In genomic region chr14:26637025-26637850, GRCm38 (mm10) we compare ENCODE assay signal across 7 mouse cellular contexts. TPM values are rescaled to one million over a fixed set of nuclear protein-coding genes. Genes with fewer than 3 reads are reported as not detected.
DNase-seq lines count a peak whose midpoint lies in the region; ATAC-seq and TF ChIP-seq lines count a peak whose summit lies in the region.

No protein-coding gene starts in this region.

- peak overlapping the region; percentile 74 for H3K4me2 ChIP-seq in embryonic facial prominence, embryonic 12.5 days (replicated peaks)
- H3K4me2 ChIP-seq in liver, embryonic 11.5 days = peak overlapping the region; percentile 67

- peak overlapping the region; percentile 91 to 97 for H3K4me3 ChIP-seq in ES-E14 (ENCODE audit: insufficient read depth in 1 of 2, low read depth in 1 of 2, low read length in 2 of 2, poor library complexity in 1 of 2, severe bottlenecking in 1 of 2)
- peak overlapping the region; percentile 82 for H3K4me3 ChIP-seq in embryonic facial prominence, embryonic 12.5 days
- H3K4me3 ChIP-seq in liver, embryonic 11.5 days (ENCODE audit: low read depth, low read length) = peak overlapping the region; percentile 77

- ATAC-seq in embryonic facial prominence, embryonic 12.5 days (ENCODE audit: insufficient number of reproducible peaks, insufficient read depth, low FRiP score, low TSS enrichment) = no peak
- ATAC-seq in liver, embryonic 11.5 days (replicated peaks; ENCODE audit: low FRiP score) = peak; percentile 18; the same call in 1 of the 2 replicates

- H3K27me3 ChIP-seq in embryonic facial prominence, embryonic 12.5 days = no peaks in the 10 kb centered on the region
- no peaks in the 10 kb centered on the region for H3K27me3 ChIP-seq in liver, embryonic 11.5 days (replicated peaks; ENCODE audit: control insufficient read depth, insufficient read depth, low read length)

- H3K27ac ChIP-seq in ES-E14 (ENCODE audit: insufficient read depth, low read depth, low read length, poor library complexity, severe bottlenecking) = no peak overlapping the region; the same call in 1 of the 2 replicates
- H3K27ac ChIP-seq in embryonic facial prominence, embryonic 12.5 days = peak overlapping the region; percentile 95
- H3K27ac ChIP-seq in liver, embryonic 11.5 days (ENCODE audit: low read depth, low read length) = peak overlapping the region; percentile 88

- H3K9ac ChIP-seq in ES-E14 (ENCODE audit: insufficient read depth, low read depth, low read length, poor library complexity, severe bottlenecking) = peak overlapping the region; percentile 63; the same call in 1 of the 2 replicates
- peak overlapping the region; percentile 86 for H3K9ac ChIP-seq in embryonic facial prominence, embryonic 12.5 days
- H3K9ac ChIP-seq in liver, embryonic 11.5 days (ENCODE audit: low read depth, low read length) = peak overlapping the region; percentile 73

- no peaks in the 10 kb centered on the region for H3K9me3 ChIP-seq in ES-E14 (ENCODE audit: control insufficient read depth, insufficient read depth, low read depth, low read length)
- H3K9me3 ChIP-seq in embryonic facial prominence, embryonic 12.5 days = no peaks in the 10 kb centered on the region
- H3K9me3 ChIP-seq in liver, embryonic 11.5 days (ENCODE audit: control insufficient read depth, low read length) = no peaks in the 10 kb centered on the region

- H3K36me3 ChIP-seq in ES-E14 (ENCODE audit: control insufficient read depth, insufficient read depth, low read length, poor library complexity, severe bottlenecking) = no peaks in the 10 kb centered on the region
- H3K36me3 ChIP-seq in embryonic facial prominence, embryonic 12.5 days = peaks cover 8% of the 10 kb centered on the region; the same call in 1 of the 2 replicates
- H3K36me3 ChIP-seq in liver, embryonic 11.5 days (ENCODE audit: control insufficient read depth, insufficient read depth, low read length) = no peaks in the 10 kb centered on the region

- in situ Hi-C loops in ES-E14 (cut with MboI; ENCODE audit: low sequenced_read_pairs in 2 of 2, unreplicated experiment in 2 of 2) = no loop called here

- peaks cover 0 to 2% of the 10 kb centered on the region in 2 experiments; a peak in 1 of 4 replicates for H3K4me1 ChIP-seq in ES-E14 (ENCODE audit: control insufficient read depth in 2 of 2, insufficient read depth in 2 of 2, low read length in 2 of 2, poor library complexity in 1 of 2)
- H3K4me1 ChIP-seq in embryonic facial prominence, embryonic 12.5 days = peaks cover 10% of the 10 kb centered on the region; the same call in 1 of the 2 replicates
- H3K4me1 ChIP-seq in liver, embryonic 11.5 days (replicated peaks; ENCODE audit: control insufficient read depth, insufficient read depth, low read length) = peaks cover 8% of the 10 kb centered on the region; the same call in 1 of the 2 replicates

- DNase-seq in A20 (ENCODE audit: low read depth, low spot score) (peak; percentile 42), ES-E14 (ENCODE audit: low read depth, low spot score) (no peak)
- DNase-seq in heart, adult 8-10 months (ENCODE audit: low spot score) = peak; percentile 55
- DNase-seq in kidney, adult 9 months = peak; percentile 80
- no peak for DNase-seq in liver, embryonic 11.5 days (ENCODE audit: low spot score)
- peak; percentile 10 to 12 for DNase-seq in right cerebral cortex, postnatal 36 days (ENCODE audit: low spot score in 2 of 2)

- WGBS in embryonic facial prominence, embryonic 12.5 days = 27% methylated on average over 17 of the region's 17 CpGs
- 28% methylated on average over 17 of the region's 17 CpGs for whole genome bisulfite sequencing in liver, embryonic 11.5 days

TF ChIP-seq in ES-E14, 5 proteins besides CTCF, POLR2A, EP300 and RAD21:
- TF ChIP-seq CHD2 (IDR thresholded peaks at IDR 0.05; ENCODE audit: low read depth, low read length) (no peak), ZC3H11A (IDR thresholded peaks at IDR 0.05; ENCODE audit: borderline replicate concordance, low read depth, low read length) (no peak), ZNF384 (IDR thresholded peaks at IDR 0.05; ENCODE audit: low read depth, low read length) (no peak), MAFK (IDR thresholded peaks at IDR 0.05; ENCODE audit: insufficient read depth, low read depth, low read length) (no peak), HCFC1 (IDR thresholded peaks at IDR 0.05; ENCODE audit: borderline replicate concordance, insufficient read depth, low read length) (no peak)

RNA-seq across cellular contexts. Expression of gene Arf4, which starts 0.6 kb away (rescaled TPM):
- 51.1 and 80.5 TPM in 2 replicates for total RNA-seq in ES-E14 (2012; rRNA removed)
- polyA plus RNA-seq in embryonic facial prominence, embryonic 12.5 days (2016; fragmentation: Nextera tagmentation; extraction: Ambion mirVana) = 524 and 553 TPM in 2 replicates
- 10 to 100 TPM; 60.5 to 84.8 (median 69.0) TPM for total RNA-seq in heart, adult 8-10 months (2022)
- 347 and 363 TPM in 2 replicates for polyA plus RNA-seq in liver, embryonic 11.5 days (2014; fragmentation: Nextera tagmentation; extraction: Ambion mirVana)

RNA-seq across cellular contexts. Expression of gene Pde12, which starts 32.4 kb away (rescaled TPM):
- total RNA-seq in ES-E14 (2012; rRNA removed) = 9.8 and 12.0 TPM in 2 replicates
- 11.0 and 11.3 TPM in 2 replicates for polyA plus RNA-seq in embryonic facial prominence, embryonic 12.5 days (2016; fragmentation: Nextera tagmentation; extraction: Ambion mirVana)
- 1 to 10 TPM; 5.0 to 6.5 (median 5.3) TPM for total RNA-seq in heart, adult 8-10 months (2022)
- 15.1 and 16.7 TPM in 2 replicates for polyA plus RNA-seq in liver, embryonic 11.5 days (2014; fragmentation: Nextera tagmentation; extraction: Ambion mirVana)

RNA-seq across cellular contexts. Expression of gene Dnah12, which starts 55.8 kb away (rescaled TPM):
- 0.11 and 0.13 TPM in 2 replicates for total RNA-seq in ES-E14 (2012; rRNA removed)
- polyA plus RNA-seq in embryonic facial prominence, embryonic 12.5 days (2016; fragmentation: Nextera tagmentation; extraction: Ambion mirVana) = 0.04 TPM in 1 of 2 replicates, not detected in the other
- total RNA-seq in heart, adult 8-10 months (2022) = under 1 TPM in 3 of 4 experiments, not detected in 1; 0.03 to 0.06 (median 0.06) TPM
- 0.07 and 0.09 TPM in 2 replicates for polyA plus RNA-seq in liver, embryonic 11.5 days (2014; fragmentation: Nextera tagmentation; extraction: Ambion mirVana)

Comparison
In these comparisons a context has a peak if more than half of its experiments do, and no peak if none do; other contexts are left out.
1. DNase-seq: peak in A20 (single experiment), heart, adult 8-10 months (single experiment), kidney, adult 9 months (single experiment) and right cerebral cortex, postnatal 36 days (2 of 2); none in ES-E14 (single experiment) and liver, embryonic 11.5 days (single experiment).
2. Peak in every context shown above with its lines, with median percentiles within 50 percentile points of each other: H3K4me3 ChIP-seq and H3K9ac ChIP-seq.